Mouse (Mus musculus) G1E (cell line): ENCODE measurements around the gene Smarcad1. TPM values are rescaled to one million over a fixed set of nuclear protein-coding genes. Genes with fewer than 3 reads are reported as not detected.
"Not testable (repeated sequence)": the region's sequence is repeated elsewhere in the genome, so short reads cannot be mapped to it uniquely, and the experiment has no call there.

Experiments used
- ATAC-seq: 2 replicates; pipeline ENCODE4 v1.8.0; 2016; ENCODE audit warnings: mild to moderate bottlenecking; ENCODE audit not compliant: insufficient number of reproducible peaks, poor library complexity, low FRiP score, severe bottlenecking; ENCODE audit errors: extremely low read depth
- DNase-seq: peaks from one replicate; pipeline ENCODE4 v3.0.0; 2012; ENCODE audit warnings: low spot score
- H3K27me3 ChIP-seq: 2 replicates; pipeline ENCODE4 v1.6.1; 2012; ENCODE audit warnings: mild to moderate bottlenecking, low read length, inconsistent platforms; ENCODE audit not compliant: insufficient read depth
- H3K36me3 ChIP-seq: replicated peaks from 2 replicates; pipeline ENCODE3; 2012; ENCODE audit warnings: mild to moderate bottlenecking, inconsistent platforms
- H3K4me1 ChIP-seq: 2 replicates; pipeline ENCODE4 v1.6.1; 2012; ENCODE audit warnings: low read depth, low read length, inconsistent platforms, mixed read lengths; ENCODE audit not compliant: insufficient read depth
- H3K4me3 ChIP-seq: 2 replicates; pipeline ENCODE4 v1.5.1; 2012; ENCODE audit warnings: low read depth, mild to moderate bottlenecking, inconsistent platforms, low read length, moderate library complexity, mixed read lengths
- H3K9me3 ChIP-seq: replicated peaks from 2 replicates; pipeline ENCODE4 v1.6.1; 2012; ENCODE audit warnings: inconsistent platforms
- CTCF ChIP-seq: IDR thresholded peaks from 2 replicates; pipeline ENCODE4 v1.5.1; 2012; ENCODE audit warnings: low read depth, low read length, inconsistent platforms, mixed read lengths
- GATA1 ChIP-seq: IDR thresholded peaks from 2 replicates; pipeline ENCODE4 v1.6.1; 2012; ENCODE audit warnings: borderline replicate concordance, low read length, inconsistent platforms, mixed read lengths
- GATA2 ChIP-seq: IDR thresholded peaks from 2 replicates; pipeline ENCODE4 v1.6.1; 2012; ENCODE audit warnings: low read depth, low read length, inconsistent platforms, borderline replicate concordance
- POLR2AphosphoS5 ChIP-seq: IDR thresholded peaks from 2 replicates; pipeline ENCODE4 v1.6.1; 2012; ENCODE audit warnings: low read depth, low read length, inconsistent platforms; ENCODE audit not compliant: insufficient replicate concordance
- TAL1 ChIP-seq: conservative IDR thresholded peaks from 2 replicates; pipeline ENCODE4 v1.6.1; 2012; ENCODE audit warnings: low read depth, low read length, inconsistent platforms, mixed read lengths
- polyA plus RNA-seq: library from polyadenylated mRNA; stranded (reverse); fragments of >175 nt; gene quantifications from 2 replicates; pipeline ENCODE4 v1.2.3, GENCODE M21; 2012
- total RNA-seq, 2 experiments: library from RNA; stranded (forward) in 1 of 2; stranded (reverse) in 1 of 2; fragments of 200-1000 nt in 1 of 2; fragments of >200 nt in 1 of 2; fragmentation: Nextera tagmentation in 1 of 2; gene quantifications; 2 replicates each; pipeline ENCODE4 v1.2.3; 2014 to 2017

The Smarcad1 gene
- total and polyA plus RNA-seq, 3 experiments, result 9.2 to 48.5 (median 46.8) TPM

DNA sequence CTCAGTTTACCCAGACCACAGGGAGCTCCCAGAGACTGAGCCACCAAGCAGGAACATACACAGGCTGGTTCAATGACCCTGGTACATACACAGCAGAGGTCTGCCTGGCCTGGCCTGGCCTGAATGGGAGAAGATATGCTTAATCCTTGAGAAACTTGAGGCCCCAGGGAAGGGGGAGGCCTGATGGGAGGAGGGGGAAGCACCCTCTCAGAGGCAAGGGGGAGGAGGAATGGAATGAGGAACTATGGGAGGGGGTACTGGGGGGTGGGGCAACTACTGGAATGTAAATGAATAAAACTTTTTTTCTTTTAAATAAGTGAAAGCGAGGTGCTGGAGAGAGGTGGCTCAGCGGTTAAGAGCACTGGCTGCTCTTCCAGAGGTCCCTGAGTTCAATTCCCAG, 30.2 kb upstream of the Smarcad1 start:
- no peak overlapping the region for H3K4me3 ChIP-seq
- no peaks in the 10 kb centered on the region for H3K36me3 ChIP-seq
- TF ChIP-seq CTCF, result no peak
- no peak for TF ChIP-seq POLR2AphosphoS5
- TF ChIP-seq TAL1, result no peak
- TF ChIP-seq GATA2, result no peak
- no peak for TF ChIP-seq GATA1
- ATAC-seq, result no peak
- DNase-seq, result no peak
- no peaks in the 10 kb centered on the region for H3K27me3 ChIP-seq
- H3K9me3 ChIP-seq, result no peaks in the 10 kb centered on the region
- H3K4me1 ChIP-seq, result no peaks in the 10 kb centered on the region

DNA sequence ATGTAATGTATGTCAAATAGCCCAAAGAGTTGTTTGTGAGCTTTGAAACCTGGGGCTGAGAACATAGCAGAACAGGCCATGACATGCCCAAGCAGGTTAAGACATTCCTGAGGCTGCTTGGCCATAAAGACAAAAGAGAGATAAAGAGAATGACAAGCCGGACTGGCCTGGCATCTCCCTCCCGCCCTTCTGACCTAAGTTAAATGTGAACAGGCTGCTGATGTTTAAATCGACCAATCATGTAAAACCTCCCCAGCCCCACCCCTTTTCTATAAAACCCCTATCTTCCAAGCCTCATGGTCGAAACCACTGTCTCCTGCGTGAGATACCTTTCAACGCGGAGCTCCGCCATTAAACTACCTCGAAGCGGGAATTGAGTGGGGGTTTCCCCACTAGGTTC, 24.8 kb upstream of the Smarcad1 start:
- no peaks in the 10 kb centered on the region for H3K4me1 ChIP-seq
- TF ChIP-seq POLR2AphosphoS5 (no peak), GATA2 (no peak), TAL1 (no peak)
- H3K36me3 ChIP-seq, result no peaks in the 10 kb centered on the region
- no peaks in the 10 kb centered on the region for H3K9me3 ChIP-seq
- no peak overlapping the region for H3K4me3 ChIP-seq
- H3K27me3 ChIP-seq, result no peaks in the 10 kb centered on the region
- no peak for DNase-seq
- ATAC-seq, result no peak

DNA sequence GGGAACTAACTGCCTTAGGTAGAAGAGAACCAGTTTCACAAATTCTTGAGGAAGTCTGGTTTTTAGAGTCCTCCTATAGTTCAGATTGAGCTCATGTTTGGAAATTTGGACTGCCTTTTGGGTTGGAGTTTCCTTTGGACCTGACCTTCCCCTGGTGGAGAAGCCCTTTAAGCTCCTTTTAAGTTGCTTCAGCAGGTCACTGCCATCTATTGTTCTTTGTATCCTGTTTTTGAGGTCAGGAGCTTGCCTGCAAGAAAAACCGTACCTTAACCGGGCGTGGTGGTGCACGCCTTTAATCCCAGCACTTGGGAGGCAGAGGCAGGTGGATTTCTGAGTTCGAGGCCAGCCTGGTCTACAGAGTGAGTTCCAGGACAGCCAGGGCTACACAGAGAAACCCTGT, 23.4 kb upstream of the Smarcad1 start:
- H3K4me1 ChIP-seq, H3K27me3 ChIP-seq, DNase-seq, H3K4me3 ChIP-seq, ATAC-seq, H3K9me3 ChIP-seq, H3K36me3 ChIP-seq: not testable (repeated sequence)

DNA sequence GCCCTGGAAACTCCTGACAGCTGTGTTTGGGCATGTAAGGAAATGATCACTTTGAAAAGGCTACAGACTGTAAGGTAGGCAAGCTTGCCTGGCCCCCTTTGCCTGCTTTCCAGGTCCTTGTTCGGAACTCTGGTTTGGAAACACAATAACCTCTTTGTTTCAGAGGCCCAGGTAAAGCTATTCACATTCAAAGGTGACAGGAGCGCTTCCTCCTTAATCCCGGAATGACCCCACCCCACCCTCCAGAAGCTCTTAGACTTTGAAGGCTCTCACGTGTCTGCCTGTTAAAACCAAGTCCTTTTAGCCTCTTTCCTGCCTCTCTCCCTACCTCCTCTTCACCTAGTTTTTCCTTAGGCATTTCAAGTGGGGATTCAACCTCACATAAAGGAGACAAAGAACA, 20.5 kb upstream of the Smarcad1 start:
- ATAC-seq (no peak), DNase-seq (no peak)
- H3K4me3 ChIP-seq, result no peak overlapping the region
- no peaks in the 10 kb centered on the region for H3K4me1 ChIP-seq
- no peaks in the 10 kb centered on the region for H3K9me3 ChIP-seq
- TF ChIP-seq CTCF (no peak), POLR2AphosphoS5 (no peak)
- H3K36me3 ChIP-seq, result no peaks in the 10 kb centered on the region
- H3K27me3 ChIP-seq, result no peaks in the 10 kb centered on the region

DNA sequence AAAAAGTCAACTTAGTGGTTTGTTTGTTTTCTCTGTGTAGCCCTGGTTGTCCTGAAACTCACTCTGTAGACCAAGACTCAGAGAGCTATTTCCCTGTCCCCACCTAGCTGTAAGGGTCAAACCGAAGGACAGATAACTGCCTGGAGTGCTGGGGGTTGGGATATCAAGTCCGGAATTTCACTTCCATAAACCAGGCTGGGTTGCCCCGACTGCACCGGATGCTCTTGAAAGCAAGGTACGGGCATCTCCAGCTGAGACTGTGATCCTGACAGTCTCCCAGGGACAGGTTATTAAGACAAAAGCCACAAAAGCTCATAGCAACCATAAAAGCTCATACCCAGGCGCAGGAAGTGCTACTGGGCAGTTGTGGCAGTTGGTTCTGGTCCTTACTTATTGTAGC, 19.3 kb upstream of the Smarcad1 start:
- ATAC-seq (no peak), DNase-seq (no peak)
- TF ChIP-seq POLR2AphosphoS5 (no peak), TAL1 (no peak), GATA2 (no peak), GATA1 (no peak)
- Histone ChIP-seq H3K36me3 (no peaks in the 10 kb centered on the region), H3K9me3 (no peaks in the 10 kb centered on the region), H3K27me3 (no peaks in the 10 kb centered on the region), H3K4me1 (no peaks in the 10 kb centered on the region), H3K4me3 (no peak overlapping the region)

DNA sequence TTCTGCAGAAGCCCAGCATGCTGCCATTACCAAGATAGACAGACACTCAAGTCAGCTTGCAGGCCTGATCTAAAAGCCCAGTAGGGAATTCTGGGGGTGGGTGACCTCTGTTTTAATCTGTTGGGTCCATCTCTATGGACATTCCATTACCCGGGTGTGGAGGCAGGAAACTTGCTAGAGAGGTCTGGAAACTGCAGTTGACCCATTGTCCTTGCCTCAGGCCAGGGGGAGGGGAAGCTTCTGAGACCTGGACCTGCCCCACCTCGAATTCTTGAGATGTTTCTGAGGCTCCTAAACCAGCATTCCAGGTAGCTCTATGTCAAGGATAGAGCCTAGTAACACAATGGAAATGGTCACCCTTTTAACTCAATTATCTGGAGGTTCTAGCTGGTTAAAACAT, 17.7 kb upstream of the Smarcad1 start:
- DNase-seq (no peak), ATAC-seq (no peak)
- no peaks in the 10 kb centered on the region for H3K36me3 ChIP-seq
- TF ChIP-seq TAL1, result no peak
- TF ChIP-seq POLR2AphosphoS5, result no peak
- TF ChIP-seq CTCF, result no peak
- TF ChIP-seq GATA1, result no peak
- TF ChIP-seq GATA2, result no peak
- H3K4me3 ChIP-seq, result no peak overlapping the region
- H3K9me3 ChIP-seq, result no peaks in the 10 kb centered on the region
- no peaks in the 10 kb centered on the region for H3K27me3 ChIP-seq
- H3K4me1 ChIP-seq, result no peaks in the 10 kb centered on the region

DNA sequence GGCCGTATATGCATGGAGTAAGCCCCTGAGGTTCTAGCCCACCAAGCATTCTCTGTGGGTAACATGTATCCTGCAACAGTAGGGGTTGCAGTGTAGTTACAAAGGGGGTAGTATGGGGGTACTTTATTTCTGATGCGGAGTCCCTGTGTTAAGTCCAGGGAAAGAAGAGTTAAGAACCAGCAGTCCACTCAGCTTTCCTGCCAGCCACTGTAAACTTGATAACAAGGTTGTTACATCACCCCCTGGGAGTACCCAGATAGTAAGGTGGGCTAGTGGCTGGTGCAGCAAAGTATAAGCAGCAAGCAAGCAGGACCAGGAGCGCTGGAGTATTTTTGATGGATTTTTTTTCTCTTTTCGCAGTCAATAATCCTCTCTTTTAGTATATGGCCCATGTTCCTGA, 17.3 kb upstream of the Smarcad1 start:
- H3K4me3 ChIP-seq, result no peak overlapping the region
- H3K36me3 ChIP-seq, result no peaks in the 10 kb centered on the region
- no peaks in the 10 kb centered on the region for H3K4me1 ChIP-seq
- H3K9me3 ChIP-seq, result no peaks in the 10 kb centered on the region
- no peak for DNase-seq
- ATAC-seq, result no peak
- no peak for TF ChIP-seq CTCF
- no peak for TF ChIP-seq GATA2
- TF ChIP-seq GATA1, result no peak
- no peak for TF ChIP-seq TAL1
- TF ChIP-seq POLR2AphosphoS5, result no peak
- H3K27me3 ChIP-seq, result no peaks in the 10 kb centered on the region
